Mouse (Mus musculus) liver, postnatal 0 days (tissue): ENCODE data around the gene Tubb4a.

Experiments
- CTCF ChIP-seq: sonication (generic); IDR thresholded peaks from 2 replicates; pipeline ENCODE4 v1.5.1; 2016; ENCODE audit warnings: antibody characterized with exemption, low read depth
- EP300 ChIP-seq: IDR thresholded peaks from 2 replicates; pipeline ENCODE4 v1.6.1; 2016; ENCODE audit warnings: antibody characterized with exemption, low read depth, mild to moderate bottlenecking

DNA sequence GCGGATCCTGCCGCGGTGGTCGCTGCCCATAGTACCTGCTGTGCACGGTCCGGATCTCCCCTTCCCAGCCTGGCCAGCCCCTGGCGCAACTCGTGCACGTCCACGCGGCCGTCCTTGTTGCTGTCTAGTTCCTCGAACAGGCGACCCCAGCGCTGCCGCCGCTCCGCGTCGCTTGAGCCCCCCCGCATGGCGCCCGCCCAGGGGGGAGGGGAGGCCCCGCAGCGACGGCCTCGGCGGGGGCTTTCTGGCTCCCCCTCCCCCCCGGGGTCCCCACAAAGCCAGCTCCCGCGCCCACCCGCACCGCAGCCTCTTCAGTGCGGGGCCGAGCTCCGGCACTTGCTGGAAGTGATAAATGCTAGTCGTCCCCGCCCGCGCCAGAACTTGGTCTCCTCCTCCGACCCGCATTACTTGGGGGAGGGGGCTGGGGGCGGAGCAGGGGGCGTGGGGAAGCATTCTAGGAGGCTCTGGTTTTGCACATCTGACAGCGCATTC, 28.1 kb downstream of the Tubb4a start, which contains the start of gene Slc25a23:
- TF ChIP-seq EP300 (no peak), CTCF (no peak)
